Mouse (Mus musculus): Measurements from ENCODE around the gene Rab5c.
A peak's percentile ranks its signal among the peaks of the same experiment; 100 is the strongest.

The Rab5c gene

DNA sequence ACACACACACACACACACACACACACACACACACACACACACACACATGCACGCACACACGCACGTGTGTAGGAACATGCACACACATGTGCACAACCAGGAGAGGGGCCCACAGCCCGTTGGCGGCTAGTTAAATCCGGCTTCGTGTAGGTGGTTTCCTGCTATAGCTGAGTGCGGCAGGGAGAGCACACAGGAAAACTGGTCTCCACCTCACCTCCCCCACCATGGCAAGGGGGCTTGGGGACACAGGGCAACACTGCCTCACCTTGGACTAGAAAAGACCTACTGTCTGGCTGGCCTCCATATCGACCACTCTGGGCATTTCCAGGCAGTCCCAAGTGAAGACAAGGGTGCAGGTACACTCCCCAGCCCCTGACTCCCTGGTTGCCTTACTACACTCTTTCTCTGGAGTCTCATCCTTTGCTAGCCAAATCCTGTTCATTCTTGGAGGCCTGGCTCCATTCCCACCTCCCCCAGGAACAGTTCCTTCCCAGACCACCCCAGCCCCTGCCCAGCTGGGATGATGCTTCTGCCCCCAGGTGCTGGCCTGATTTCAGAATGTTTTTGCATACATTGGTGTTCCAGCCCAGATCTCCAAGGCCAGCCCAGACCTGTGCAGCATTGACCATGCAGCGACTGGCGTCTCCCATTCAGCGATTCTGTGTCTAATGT, 16.1 kb upstream of the Rab5c start:
- peak; percentile 45; the same call in 1 of the 2 replicates for ATAC-seq (ENCODE audit: low TSS enrichment)

GRCm38 (mm10) chr11:100752294-100752693, 14.3 kb upstream of the Rab5c start:
- ATAC-seq (ENCODE audit: low TSS enrichment) = no peak

DNA sequence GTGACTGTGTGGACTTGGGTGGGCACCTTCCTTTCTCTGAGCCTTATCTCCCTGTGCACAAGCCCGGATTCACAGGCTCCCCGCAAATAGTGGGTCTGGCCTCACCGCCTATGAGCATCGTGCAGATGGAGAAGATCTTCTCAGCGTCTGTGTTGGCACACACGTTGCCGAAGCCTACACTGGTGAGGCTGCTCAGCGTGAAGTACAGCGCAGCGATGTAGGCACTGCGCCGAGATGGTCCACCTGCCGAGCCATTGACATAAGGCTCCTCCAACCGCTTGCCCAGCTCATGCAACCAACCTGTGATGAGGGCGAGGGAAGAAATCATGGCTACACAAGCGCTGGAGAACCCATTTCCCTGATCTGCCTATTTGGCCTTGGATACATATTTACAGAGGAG, 12.1 kb upstream of the Rab5c start:
- ATAC-seq (ENCODE audit: low TSS enrichment) = no peak

- ATAC-seq (ENCODE audit: low TSS enrichment) = peak; percentile 29; the same call in 1 of the 2 replicates
These were observed 11.5 kb upstream of the Rab5c start for GRCm38 (mm10) chr11:100749469-100749868.

DNA sequence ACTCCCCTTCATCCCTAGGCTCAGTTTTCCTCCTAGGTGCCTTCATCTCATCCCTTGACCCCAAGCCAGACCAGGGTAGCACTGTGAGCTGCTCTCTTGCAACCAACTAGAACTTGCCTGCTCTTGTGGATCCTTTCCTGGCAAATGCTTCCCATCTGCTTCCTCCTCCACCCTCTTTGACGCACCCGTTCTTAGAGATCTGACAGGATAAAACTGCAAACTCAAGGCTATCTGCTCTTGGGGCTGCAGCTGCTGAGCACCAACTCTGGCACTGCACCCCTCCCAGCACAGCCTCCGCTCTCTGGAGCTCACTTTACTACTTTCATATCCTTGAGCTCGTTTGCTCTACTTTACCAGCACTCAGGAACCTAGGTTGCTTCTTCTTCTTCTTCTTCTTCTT, 10.6 kb upstream of the Rab5c start:
- ATAC-seq (ENCODE audit: low TSS enrichment) = peak; percentile 62

- ATAC-seq (ENCODE audit: low TSS enrichment) = no peak
These were observed 9.1 kb upstream of the Rab5c start for GRCm38 (mm10) chr11:100747114-100747513.

DNA sequence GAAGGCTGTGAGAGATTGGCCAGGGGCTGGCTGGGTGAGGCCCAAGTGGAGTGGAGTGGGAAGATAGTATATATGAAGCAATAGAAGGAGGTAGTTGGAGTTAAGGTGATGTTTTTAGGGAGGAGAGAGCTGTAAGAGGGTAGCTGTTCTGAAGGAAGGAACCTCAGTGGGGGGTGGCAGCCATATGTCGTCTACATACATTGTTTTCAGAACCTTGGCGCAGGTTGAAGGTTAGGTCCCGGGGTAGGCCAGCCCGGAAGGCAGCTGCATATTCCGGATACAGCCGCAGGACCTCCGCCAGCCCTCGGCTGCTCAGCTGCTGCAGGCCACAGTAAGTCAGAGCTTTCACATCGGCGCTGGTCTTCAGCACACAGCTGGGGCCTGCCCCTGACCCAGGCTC, 8.5 kb upstream of the Rab5c start:
- no peak for ATAC-seq (ENCODE audit: low TSS enrichment)

- ATAC-seq (ENCODE audit: low TSS enrichment) = peak; percentile 31; the same call in 1 of the 2 replicates
These were observed 7.1 kb upstream of the Rab5c start for GRCm38 (mm10) chr11:100745085-100745484.

GRCm38 (mm10) chr11:100741348-100741747, 3.3 kb upstream of the Rab5c start:
- ATAC-seq (ENCODE audit: low TSS enrichment) = no peak

- no peak for ATAC-seq (ENCODE audit: low TSS enrichment)
These were observed 734 bp upstream of the Rab5c start for GRCm38 (mm10) chr11:100738749-100739148.

GRCm38 (mm10) chr11:100737105-100737733, 796 bp downstream of the Rab5c start:
- no peak for ATAC-seq (ENCODE audit: low TSS enrichment)

GRCm38 (mm10) chr11:100736746-100737080, 1.3 kb downstream of the Rab5c start:
- ATAC-seq (ENCODE audit: low TSS enrichment) = no peak

DNA sequence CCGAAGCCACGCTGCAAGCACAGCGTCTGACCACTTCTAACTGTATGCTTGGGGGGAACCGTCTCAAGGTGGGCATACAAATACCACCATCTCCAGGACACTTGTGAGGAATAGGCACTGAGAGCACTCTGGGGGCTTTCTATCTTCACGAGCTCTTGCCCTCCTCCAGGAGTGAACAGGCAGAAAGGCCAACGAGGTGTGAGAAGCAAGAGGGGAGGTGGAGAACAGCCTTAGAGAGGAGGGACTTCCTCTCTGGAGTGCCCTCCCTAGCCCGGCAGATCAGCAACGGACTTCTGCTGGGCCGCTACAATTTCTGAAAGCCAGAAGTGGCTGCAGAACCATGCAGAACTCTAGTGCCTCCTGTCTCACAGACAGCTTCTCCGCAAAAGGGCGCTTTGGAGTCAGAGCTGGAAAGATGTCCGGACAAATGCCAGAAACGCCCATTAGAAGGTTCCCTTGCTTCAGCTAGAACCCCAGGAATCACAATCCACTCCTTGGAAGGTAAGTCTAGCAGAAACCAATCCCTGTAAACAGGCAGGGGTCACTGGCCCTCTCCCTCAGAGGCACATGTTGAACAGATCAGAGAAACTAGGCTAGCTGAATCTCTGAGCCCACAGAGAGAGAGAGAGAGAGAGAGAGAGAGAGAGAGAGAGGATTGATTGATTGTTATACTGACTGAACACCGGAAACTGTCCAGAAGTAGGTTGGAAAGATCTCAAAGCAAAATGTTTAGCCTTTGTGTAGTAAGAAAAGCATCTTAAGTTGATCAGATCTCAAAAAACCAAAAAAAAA, 1.9 kb downstream of the Rab5c start:
- no peak for ATAC-seq (ENCODE audit: low TSS enrichment)

DNA sequence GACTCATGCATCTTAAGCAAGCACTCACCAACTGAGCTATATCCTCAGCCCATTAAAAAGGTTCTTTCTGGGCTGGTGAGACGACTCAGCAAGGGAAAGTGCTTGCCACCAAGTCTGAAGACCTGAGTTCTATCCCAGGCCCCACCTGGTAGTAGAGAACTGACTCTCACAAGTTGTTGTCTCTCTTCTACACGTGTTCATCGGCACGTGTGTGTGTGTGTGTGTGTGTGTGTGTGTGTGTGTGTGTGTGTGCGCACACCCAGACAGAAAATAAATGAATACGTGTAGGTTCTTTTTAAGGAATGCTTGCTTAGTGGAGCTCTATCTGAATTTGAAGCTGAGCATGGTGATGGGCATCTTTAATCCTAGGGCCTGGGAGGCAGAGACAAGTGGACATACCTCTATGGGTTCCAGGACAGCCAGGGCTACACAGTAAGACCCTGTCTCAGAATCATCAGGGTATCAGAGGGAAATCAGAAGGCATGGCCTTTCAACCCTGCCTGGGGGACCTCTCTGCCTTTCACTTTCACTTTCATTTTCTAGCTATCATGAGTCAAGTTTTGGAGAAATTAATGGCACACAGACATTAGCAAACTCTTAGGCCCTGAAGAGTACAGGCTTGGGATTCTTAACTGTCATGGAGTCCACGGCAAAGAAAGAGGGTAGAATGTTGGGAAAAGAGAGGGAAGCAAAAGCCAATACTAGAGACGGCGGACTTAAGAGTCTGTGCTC, 2.7 kb downstream of the Rab5c start:
- no peak for ATAC-seq (ENCODE audit: low TSS enrichment)

GRCm38 (mm10) chr11:100730477-100731205, 7.4 kb downstream of the Rab5c start:
- no peak for ATAC-seq (ENCODE audit: low TSS enrichment)

DNA sequence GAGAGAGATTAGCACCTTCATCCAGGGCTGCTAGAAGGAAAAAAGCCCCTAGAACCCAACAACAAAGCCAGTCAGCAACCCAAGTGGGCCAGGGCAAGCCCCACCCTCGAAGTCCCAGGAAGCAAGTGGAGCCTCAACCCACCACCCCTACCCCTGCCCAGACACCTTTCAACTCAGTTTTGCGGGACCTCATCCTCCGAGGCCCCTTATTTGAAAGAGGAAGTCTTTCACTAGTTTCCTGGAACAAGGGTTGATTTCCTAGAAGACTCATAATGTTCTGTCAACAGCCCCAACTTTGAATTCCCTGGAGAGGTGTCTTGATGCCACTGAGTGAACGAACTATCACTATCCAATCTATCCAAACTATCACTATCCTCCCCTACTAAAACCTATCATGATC, 8.0 kb downstream of the Rab5c start:
- ATAC-seq (ENCODE audit: low TSS enrichment) = no peak

GRCm38 (mm10) chr11:100728601-100729000, 9.4 kb downstream of the Rab5c start:
- no peak for ATAC-seq (ENCODE audit: low TSS enrichment)

- no peak for ATAC-seq (ENCODE audit: low TSS enrichment)
These were observed 10.8 kb downstream of the Rab5c start for GRCm38 (mm10) chr11:100727201-100727600.

- ATAC-seq (ENCODE audit: low TSS enrichment) = no peak
These were observed 13.0 kb downstream of the Rab5c start for GRCm38 (mm10) chr11:100724919-100725512.

DNA sequence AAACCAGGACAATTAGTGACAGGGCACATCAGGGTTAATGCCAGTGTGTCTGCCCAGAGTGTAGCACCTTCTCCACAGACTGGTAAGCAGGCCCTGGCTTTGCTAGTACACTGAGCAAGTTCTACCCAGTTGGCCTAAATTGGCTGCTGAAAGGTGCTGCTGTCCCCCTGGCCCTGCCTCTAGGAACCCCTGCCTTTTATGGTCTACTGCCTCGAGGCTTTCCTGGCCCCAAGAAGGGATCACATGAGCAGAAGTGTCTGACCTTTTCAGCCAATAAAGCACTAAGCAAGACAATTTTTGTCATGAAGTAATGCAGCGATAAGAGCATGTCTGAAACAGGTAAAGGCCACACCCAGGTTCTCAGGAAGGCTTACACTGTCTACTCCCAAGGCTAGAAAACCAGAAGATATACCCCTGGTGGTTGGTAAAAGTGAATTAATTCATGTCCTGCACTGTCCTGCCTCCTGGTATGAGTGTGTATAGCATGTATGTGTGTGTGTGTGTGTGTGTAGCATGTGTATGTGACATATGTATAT, 15.5 kb downstream of the Rab5c start:
- ATAC-seq (ENCODE audit: low TSS enrichment) = no peak
